Mouse (Mus musculus): ENCODE measurements around the gene Taf7l. TPM values are rescaled to one million over a fixed set of nuclear protein-coding genes. Genes with fewer than 3 reads are reported as not detected.

Gene Taf7l
- not detected in 2 replicates for polyA plus RNA-seq (2014; fragmentation: Nextera tagmentation; extraction: Ambion mirVana)

DNA sequence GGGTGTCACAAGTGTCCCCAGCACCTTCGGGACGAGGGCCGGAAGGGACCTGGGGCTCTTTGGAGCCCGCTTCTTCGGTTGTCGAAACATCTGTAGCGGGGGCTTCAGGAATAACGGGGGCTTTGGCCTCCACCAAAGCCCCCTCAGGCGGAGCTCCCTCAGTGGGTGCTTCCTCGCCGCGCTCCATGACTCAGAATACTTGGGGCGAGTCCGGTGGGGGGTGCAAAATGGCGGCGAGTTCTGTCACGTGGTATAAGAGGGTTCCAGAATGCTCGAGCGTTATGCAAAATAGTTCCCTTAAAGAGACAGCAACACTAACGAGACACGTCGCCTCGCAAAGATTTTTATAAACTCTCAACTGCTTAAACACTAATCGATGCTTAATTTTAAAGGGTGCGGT is at the start of gene Taf7l:
Gene Taf7l, minus strand, starts transcription at position 201 of the 400 bp plus-strand sequence.
- no peaks in the 10 kb centered on the region for H3K4me1 ChIP-seq (ENCODE audit: control insufficient read depth, insufficient read depth, low read length)
- no peak for ATAC-seq (ENCODE audit: low FRiP score, low TSS enrichment)
- 90% methylated on average over 25 of the region's 25 CpGs for WGBS
- no peaks in the 10 kb centered on the region for H3K36me3 ChIP-seq (ENCODE audit: control insufficient read depth, insufficient read depth, low read length)
- H3K9ac ChIP-seq (ENCODE audit: low read depth, low read length), result no peak within 1 kb of the TSS
- H3K4me2 ChIP-seq (replicated peaks; ENCODE audit: low read depth, low read length), result no peak within 1 kb of the TSS
- peaks cover 7% of the 10 kb centered on the region for H3K9me3 ChIP-seq (ENCODE audit: control insufficient read depth, low read length)
- H3K27me3 ChIP-seq (ENCODE audit: control insufficient read depth, insufficient read depth, low read length), result no peaks in the 10 kb centered on the region
- no peak within 1 kb of the TSS for H3K27ac ChIP-seq (ENCODE audit: low read depth, low read length)
- H3K4me3 ChIP-seq (ENCODE audit: low read length), result no peak within 1 kb of the TSS

DNA sequence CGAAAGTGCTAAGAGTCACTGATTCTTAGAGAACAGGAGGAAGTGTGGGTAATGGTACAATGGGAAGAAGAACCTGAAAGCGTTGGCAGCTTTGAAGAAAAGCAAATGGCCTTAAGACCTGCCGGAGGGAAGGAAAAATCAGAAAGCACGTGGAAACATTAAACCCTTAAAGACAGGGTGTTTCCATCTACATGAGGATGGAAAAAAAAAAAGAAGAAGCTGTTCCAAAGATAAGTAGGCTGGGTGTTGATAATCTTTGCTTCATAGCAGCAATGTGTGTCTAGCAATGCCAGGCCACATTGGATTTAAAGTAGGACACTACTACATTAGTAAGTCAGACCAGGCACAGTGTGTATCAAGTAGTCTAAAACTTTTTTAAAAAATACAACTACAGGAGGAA is 49.0 kb upstream of the Taf7l start:
- no peak for ATAC-seq (ENCODE audit: low FRiP score, low TSS enrichment)
- H3K4me1 ChIP-seq (ENCODE audit: control insufficient read depth, insufficient read depth, low read length), result no peaks in the 10 kb centered on the region
- no peak overlapping the region for H3K9ac ChIP-seq (ENCODE audit: low read depth, low read length)
- no peaks in the 10 kb centered on the region for H3K36me3 ChIP-seq (ENCODE audit: control insufficient read depth, insufficient read depth, low read length)
- H3K9me3 ChIP-seq (ENCODE audit: control insufficient read depth, low read length), result no peaks in the 10 kb centered on the region
- 80% methylated on average over 4 of the region's 4 CpGs for WGBS
- H3K27me3 ChIP-seq (ENCODE audit: control insufficient read depth, insufficient read depth, low read length), result no peaks in the 10 kb centered on the region
- H3K27ac ChIP-seq (ENCODE audit: low read depth, low read length), result no peak overlapping the region
- no peak overlapping the region for H3K4me2 ChIP-seq (replicated peaks; ENCODE audit: low read depth, low read length)
- H3K4me3 ChIP-seq (ENCODE audit: low read length), result no peak overlapping the region

DNA sequence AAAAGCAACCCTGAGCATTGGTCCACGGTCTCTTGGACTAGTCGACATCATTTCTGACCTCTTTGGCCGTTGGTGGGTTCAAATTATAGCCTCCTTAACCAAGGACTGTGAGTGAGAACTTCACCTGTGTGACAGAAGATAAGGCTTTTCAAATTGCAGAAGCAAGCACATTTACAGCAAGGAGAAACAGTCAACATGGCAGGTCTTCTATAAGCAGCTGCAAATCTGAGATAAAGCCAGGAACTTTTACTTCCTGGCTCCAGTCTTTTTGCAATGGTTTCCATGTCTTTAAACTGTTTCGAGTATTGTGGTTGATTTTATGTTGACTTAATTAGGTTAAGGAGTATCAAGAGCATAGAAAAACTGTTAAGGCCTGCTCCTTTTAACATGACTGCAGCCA is 47.5 kb upstream of the Taf7l start:
- Histone ChIP-seq H3K4me3 (ENCODE audit: low read length) (no peak overlapping the region), H3K36me3 (ENCODE audit: control insufficient read depth, insufficient read depth, low read length) (no peaks in the 10 kb centered on the region), H3K27ac (ENCODE audit: low read depth, low read length) (no peak overlapping the region), H3K4me2 (replicated peaks; ENCODE audit: low read depth, low read length) (no peak overlapping the region), H3K27me3 (ENCODE audit: control insufficient read depth, insufficient read depth, low read length) (no peaks in the 10 kb centered on the region), H3K4me1 (ENCODE audit: control insufficient read depth, insufficient read depth, low read length) (no peaks in the 10 kb centered on the region), H3K9me3 (ENCODE audit: control insufficient read depth, low read length) (no peaks in the 10 kb centered on the region), H3K9ac (ENCODE audit: low read depth, low read length) (no peak overlapping the region)
- ATAC-seq (ENCODE audit: low FRiP score, low TSS enrichment), result no peak
- WGBS, result 77% methylated on average over 4 of the region's 4 CpGs

DNA sequence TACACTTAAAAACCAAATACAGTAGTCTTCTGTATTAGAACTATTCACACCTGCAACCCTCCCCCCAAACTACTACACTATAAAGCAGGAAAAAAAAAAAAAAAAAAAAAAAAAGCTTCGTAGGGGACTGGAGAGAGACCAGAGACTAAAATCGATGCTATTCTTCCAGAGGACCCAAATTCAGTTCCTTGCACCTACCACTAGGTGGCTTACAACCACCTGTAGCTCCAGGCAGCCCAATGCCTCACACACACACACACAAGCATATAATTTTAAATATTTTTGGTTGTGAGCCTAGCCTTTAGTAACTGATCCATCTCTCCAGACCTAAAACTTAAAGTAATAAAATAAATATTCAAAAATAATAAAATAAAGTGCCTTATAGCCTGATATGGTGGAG is 33.2 kb upstream of the Taf7l start:
- Histone ChIP-seq H3K4me2 (replicated peaks; ENCODE audit: low read depth, low read length) (no peak overlapping the region), H3K27ac (ENCODE audit: low read depth, low read length) (no peak overlapping the region), H3K9ac (ENCODE audit: low read depth, low read length) (no peak overlapping the region), H3K36me3 (ENCODE audit: control insufficient read depth, insufficient read depth, low read length) (no peaks in the 10 kb centered on the region), H3K9me3 (ENCODE audit: control insufficient read depth, low read length) (no peaks in the 10 kb centered on the region), H3K27me3 (ENCODE audit: control insufficient read depth, insufficient read depth, low read length) (no peaks in the 10 kb centered on the region), H3K4me1 (ENCODE audit: control insufficient read depth, insufficient read depth, low read length) (no peaks in the 10 kb centered on the region), H3K4me3 (ENCODE audit: low read length) (no peak overlapping the region)
- WGBS, result 59% methylated on average over 2 of the region's 2 CpGs
- ATAC-seq (ENCODE audit: low FRiP score, low TSS enrichment), result no peak

DNA sequence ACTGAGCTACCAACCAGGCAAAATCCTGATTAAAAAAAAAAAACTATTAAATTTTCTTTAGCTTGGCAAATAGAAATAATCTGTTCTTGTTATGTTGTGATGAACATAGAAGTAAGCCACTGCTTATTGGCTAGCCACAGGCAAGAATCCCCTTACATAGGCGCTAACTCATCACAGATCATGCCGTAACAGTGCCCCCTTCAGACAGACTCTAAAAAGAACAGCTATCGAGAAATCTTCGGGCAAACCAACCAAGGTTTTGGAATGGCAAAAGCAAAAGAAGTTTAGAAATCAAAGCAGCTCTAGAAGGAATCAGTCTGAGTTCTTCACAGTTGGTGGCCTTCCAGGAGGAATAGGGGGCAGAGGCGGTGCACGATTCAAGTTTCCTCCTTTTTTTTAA is 31.7 kb upstream of the Taf7l start:
- no peak for ATAC-seq (ENCODE audit: low FRiP score, low TSS enrichment)

DNA sequence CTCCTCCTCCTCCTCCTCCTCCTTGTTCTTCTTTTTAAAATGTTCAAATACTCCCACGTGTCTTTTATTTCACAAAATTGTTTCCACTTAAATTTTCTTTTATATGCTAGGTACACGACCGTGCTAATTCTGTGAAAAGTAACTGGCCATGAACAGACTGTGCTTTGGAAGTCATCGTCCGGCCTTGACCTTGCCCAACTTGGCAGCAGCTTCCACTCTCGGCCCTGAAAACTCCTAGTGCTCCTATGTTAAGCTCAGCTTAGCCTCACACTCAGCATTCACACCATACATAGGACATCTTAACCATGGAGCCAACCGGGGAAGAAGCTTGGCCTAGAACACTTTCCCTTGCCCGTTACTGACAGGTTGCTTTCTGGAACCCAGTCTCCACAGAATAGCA is 24.4 kb upstream of the Taf7l start:
- WGBS, result 82% methylated on average over 8 of the region's 8 CpGs
- H3K27ac ChIP-seq (ENCODE audit: low read depth, low read length), result no peak overlapping the region
- ATAC-seq (ENCODE audit: low FRiP score, low TSS enrichment), result no peak

More for the DNA sequence above, 31.7 kb upstream of the Taf7l start:
- H3K36me3 ChIP-seq (ENCODE audit: control insufficient read depth, insufficient read depth, low read length), result no peaks in the 10 kb centered on the region
- no peaks in the 10 kb centered on the region for H3K27me3 ChIP-seq (ENCODE audit: control insufficient read depth, insufficient read depth, low read length)
- no peak overlapping the region for H3K27ac ChIP-seq (ENCODE audit: low read depth, low read length)
- no peak overlapping the region for H3K9ac ChIP-seq (ENCODE audit: low read depth, low read length)
- WGBS, result 66% methylated on average over 6 of the region's 6 CpGs
- H3K4me2 ChIP-seq (replicated peaks; ENCODE audit: low read depth, low read length), result no peak overlapping the region
- H3K9me3 ChIP-seq (ENCODE audit: control insufficient read depth, low read length), result no peaks in the 10 kb centered on the region
- H3K4me3 ChIP-seq (ENCODE audit: low read length), result no peak overlapping the region
- no peaks in the 10 kb centered on the region for H3K4me1 ChIP-seq (ENCODE audit: control insufficient read depth, insufficient read depth, low read length)

DNA sequence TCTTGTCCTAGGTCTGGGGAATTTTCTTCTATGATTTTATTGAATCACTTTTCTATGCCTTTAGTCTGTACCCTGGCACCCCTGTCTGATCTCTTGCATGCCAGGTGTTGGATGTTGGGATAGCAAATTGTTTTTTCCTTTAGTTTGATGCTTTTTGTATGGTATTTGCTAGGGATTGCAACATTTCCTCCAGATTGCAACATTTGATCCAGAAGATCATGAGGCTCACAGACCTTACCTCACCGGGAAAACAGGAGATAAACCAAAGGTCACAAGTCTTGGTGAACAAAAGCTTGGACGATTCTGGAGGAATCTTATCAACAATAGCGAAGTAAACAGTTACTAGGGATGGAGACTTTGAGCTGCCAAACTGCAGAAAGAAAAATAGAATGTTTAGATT is 5.4 kb upstream of the Taf7l start:
- H3K36me3 ChIP-seq (ENCODE audit: control insufficient read depth, insufficient read depth, low read length), result no peaks in the 10 kb centered on the region
- 70% methylated on average over 3 of the region's 3 CpGs for WGBS
- no peak overlapping the region for H3K4me3 ChIP-seq (ENCODE audit: low read length)
- no peak overlapping the region for H3K9ac ChIP-seq (ENCODE audit: low read depth, low read length)
- ATAC-seq (ENCODE audit: low FRiP score, low TSS enrichment), result no peak
- no peaks in the 10 kb centered on the region for H3K4me1 ChIP-seq (ENCODE audit: control insufficient read depth, insufficient read depth, low read length)
- H3K27me3 ChIP-seq (ENCODE audit: control insufficient read depth, insufficient read depth, low read length), result no peaks in the 10 kb centered on the region
- no peak overlapping the region for H3K27ac ChIP-seq (ENCODE audit: low read depth, low read length)
- no peak overlapping the region for H3K4me2 ChIP-seq (replicated peaks; ENCODE audit: low read depth, low read length)
- no peaks in the 10 kb centered on the region for H3K9me3 ChIP-seq (ENCODE audit: control insufficient read depth, low read length)

More for the DNA sequence above, 24.4 kb upstream of the Taf7l start:
- Histone ChIP-seq H3K27me3 (ENCODE audit: control insufficient read depth, insufficient read depth, low read length) (no peaks in the 10 kb centered on the region), H3K4me1 (ENCODE audit: control insufficient read depth, insufficient read depth, low read length) (no peaks in the 10 kb centered on the region), H3K4me3 (ENCODE audit: low read length) (no peak overlapping the region), H3K9me3 (ENCODE audit: control insufficient read depth, low read length) (no peaks in the 10 kb centered on the region), H3K4me2 (replicated peaks; ENCODE audit: low read depth, low read length) (no peak overlapping the region), H3K36me3 (ENCODE audit: control insufficient read depth, insufficient read depth, low read length) (no peaks in the 10 kb centered on the region), H3K9ac (ENCODE audit: low read depth, low read length) (no peak overlapping the region)

DNA sequence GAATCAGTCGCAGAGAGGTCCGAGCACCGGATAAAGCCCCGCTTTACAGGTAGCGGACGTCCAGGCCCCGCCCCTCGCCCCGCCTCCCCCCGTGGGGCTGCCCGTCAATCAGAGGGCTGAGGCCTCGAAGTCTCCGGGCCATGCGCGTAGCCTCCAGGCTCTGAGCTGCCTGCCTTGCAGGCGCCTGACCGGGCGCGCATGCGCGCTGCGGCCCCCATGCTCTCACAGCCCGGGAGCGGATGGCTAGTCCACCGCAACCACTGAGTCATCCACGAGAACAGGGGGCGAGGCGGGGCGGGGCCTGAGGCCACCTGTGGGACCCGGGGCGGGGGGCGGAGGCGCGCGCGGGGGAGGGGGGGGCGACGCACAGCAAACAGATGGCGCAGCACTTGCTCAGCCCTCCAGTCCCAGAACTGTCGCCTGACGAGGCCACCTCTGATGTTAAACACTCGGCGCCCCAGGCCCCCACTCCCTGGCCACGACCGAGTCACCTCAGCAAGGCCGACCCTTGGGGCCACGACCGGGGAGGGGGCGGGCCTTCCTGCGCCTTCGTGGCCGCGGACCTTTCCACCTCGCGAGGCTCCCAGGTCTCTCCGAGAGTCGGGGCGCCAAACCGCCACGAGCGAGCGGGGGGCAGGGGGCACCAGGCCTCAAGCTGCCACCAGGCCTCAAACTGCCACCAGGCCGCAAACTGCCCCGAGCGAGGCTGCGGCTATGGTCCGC is 1.1 kb downstream of the Taf7l start:
- Histone ChIP-seq H3K4me3 (ENCODE audit: low read length) (no peak overlapping the region), H3K9ac (ENCODE audit: low read depth, low read length) (no peak overlapping the region), H3K9me3 (ENCODE audit: control insufficient read depth, low read length) (peaks cover 7% of the 10 kb centered on the region), H3K27ac (ENCODE audit: low read depth, low read length) (no peak overlapping the region), H3K27me3 (ENCODE audit: control insufficient read depth, insufficient read depth, low read length) (no peaks in the 10 kb centered on the region), H3K4me1 (ENCODE audit: control insufficient read depth, insufficient read depth, low read length) (no peaks in the 10 kb centered on the region), H3K36me3 (ENCODE audit: control insufficient read depth, insufficient read depth, low read length) (no peaks in the 10 kb centered on the region), H3K4me2 (replicated peaks; ENCODE audit: low read depth, low read length) (no peak overlapping the region)
- WGBS, result 75% methylated on average over 56 of the region's 67 CpGs
- ATAC-seq (ENCODE audit: low FRiP score, low TSS enrichment), result no peak

DNA sequence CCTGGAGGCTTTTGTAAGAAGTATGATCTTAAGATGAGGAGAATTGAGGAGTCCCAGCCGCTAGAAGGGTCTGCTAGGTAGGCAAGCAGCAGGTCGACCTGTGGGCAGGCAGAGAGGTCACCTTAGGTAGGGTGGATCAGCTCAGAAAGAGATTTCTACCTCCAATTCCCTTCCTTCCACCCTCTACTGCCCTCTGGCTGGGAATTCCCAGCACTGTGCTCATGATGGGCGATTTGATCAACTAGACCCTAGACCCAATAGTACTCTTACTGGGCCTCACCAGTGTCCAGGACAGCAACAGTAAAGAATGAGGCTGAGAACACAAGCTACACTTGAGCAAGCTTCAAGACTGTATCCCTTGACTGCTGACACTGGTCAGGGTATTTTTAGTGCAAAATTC is 49.0 kb downstream of the Taf7l start:
- Histone ChIP-seq H3K4me3 (ENCODE audit: low read length) (no peak overlapping the region), H3K9ac (ENCODE audit: low read depth, low read length) (no peak overlapping the region), H3K4me2 (replicated peaks; ENCODE audit: low read depth, low read length) (no peak overlapping the region), H3K36me3 (ENCODE audit: control insufficient read depth, insufficient read depth, low read length) (no peaks in the 10 kb centered on the region), H3K27me3 (ENCODE audit: control insufficient read depth, insufficient read depth, low read length) (no peaks in the 10 kb centered on the region), H3K9me3 (ENCODE audit: control insufficient read depth, low read length) (no peaks in the 10 kb centered on the region), H3K4me1 (ENCODE audit: control insufficient read depth, insufficient read depth, low read length) (no peaks in the 10 kb centered on the region), H3K27ac (ENCODE audit: low read depth, low read length) (no peak overlapping the region)
- no peak for ATAC-seq (ENCODE audit: low FRiP score, low TSS enrichment)
- 63% methylated on average over 3 of the region's 3 CpGs for WGBS
